Mouse (Mus musculus) CH12.LX (cell line): ENCODE results near the gene Immp2l. TPM values are rescaled to one million over a fixed set of nuclear protein-coding genes. Genes with fewer than 3 reads are reported as not detected.

Source experiments
- DNase-seq: peaks from one replicate; pipeline ENCODE4 v3.0.0-alpha.2; 2013; ENCODE audit errors: extremely low read depth
- H3K27ac ChIP-seq: 2 replicates; pipeline ENCODE4 v1.5.1; 2012; ENCODE audit warnings: low read depth, mild to moderate bottlenecking, control low read depth, moderate library complexity; ENCODE audit not compliant: insufficient read depth
- H3K27me3 ChIP-seq: replicated peaks from 2 replicates; pipeline ENCODE3; 2012; ENCODE audit warnings: inconsistent platforms
- H3K36me3 ChIP-seq, 2 experiments: replicated peaks in 1 of 2; 2 replicates each; pipeline versions ENCODE3 to v1.6.1; 2012; ENCODE audit warnings: inconsistent platforms in 1 of 2, low read length in 1 of 2, mild to moderate bottlenecking in 1 of 2, mixed read lengths in 1 of 2, moderate library complexity in 1 of 2; ENCODE audit not compliant: control insufficient read depth in 1 of 2, insufficient read depth in 1 of 2
- H3K4me1 ChIP-seq, 2 experiments: 2 replicates each; pipeline ENCODE4 v1.6.1; 2012; ENCODE audit warnings: inconsistent platforms in 1 of 2, moderate library complexity in 1 of 2; ENCODE audit not compliant: insufficient read depth in 2 of 2, control insufficient read depth in 1 of 2
- H3K4me2 ChIP-seq: 2 replicates; pipeline ENCODE4 v1.6.1; 2012; ENCODE audit warnings: low read depth, mild to moderate bottlenecking, control low read depth; ENCODE audit not compliant: poor library complexity, insufficient read depth, severe bottlenecking
- H3K4me3 ChIP-seq, 3 experiments: fragments of 150-350 bp in 1 of 3; sonication (generic) in 1 of 3; replicated peaks in 1 of 3; 2 replicates each; pipeline versions ENCODE3 to v1.5.1; 2011 to 2012; ENCODE audit warnings: low read depth in 2 of 3, low read length in 2 of 3, mild to moderate bottlenecking in 2 of 3, moderate library complexity in 2 of 3, control low read depth in 1 of 3, improper control_type of control experiment in 1 of 3, inconsistent platforms in 1 of 3, mixed read lengths in 1 of 3; ENCODE audit not compliant: poor library complexity in 1 of 3
- H3K79me2 ChIP-seq: replicated peaks from 2 replicates; pipeline ENCODE4 v1.6.1; 2012; ENCODE audit warnings: mild to moderate bottlenecking, moderate library complexity; ENCODE audit not compliant: control insufficient read depth, poor library complexity, insufficient read depth, severe bottlenecking; ENCODE audit errors: extremely low read depth
- H3K9ac ChIP-seq: 2 replicates; pipeline ENCODE4 v1.6.1; 2012; ENCODE audit warnings: low read depth, mild to moderate bottlenecking, control low read depth, moderate library complexity; ENCODE audit not compliant: insufficient read depth
- H3K9me3 ChIP-seq: replicated peaks from 2 replicates; pipeline ENCODE3; 2012; ENCODE audit warnings: low read length, inconsistent platforms, mixed read lengths
- BHLHE40 ChIP-seq: IDR thresholded peaks from 2 replicates; pipeline ENCODE4 v1.6.1; 2011; ENCODE audit warnings: mild to moderate bottlenecking, low read depth, low read length, improper control_type of control experiment
- CHD1 ChIP-seq: IDR thresholded peaks from 2 replicates; pipeline ENCODE4 v1.6.1; 2012; ENCODE audit warnings: low read depth, low read length, improper control_type of control experiment, inconsistent platforms
- CHD2 ChIP-seq: IDR thresholded peaks from 2 replicates; pipeline ENCODE4 v1.6.1; 2011; ENCODE audit warnings: low read length, improper control_type of control experiment
- CTCF ChIP-seq, 2 experiments: IDR thresholded peaks in 1 of 2; conservative IDR thresholded peaks in 1 of 2; 2 replicates each; pipeline ENCODE4 v1.5.1; 2011 to 2012; ENCODE audit warnings: low read depth in 2 of 2, low read length in 2 of 2, improper control_type of control experiment in 1 of 2, inconsistent platforms in 1 of 2, mild to moderate bottlenecking in 1 of 2, moderate library complexity in 1 of 2
- E2F4 ChIP-seq: IDR thresholded peaks from 2 replicates; pipeline ENCODE4 v1.6.1; 2011; ENCODE audit warnings: low read depth, low read length, improper control_type of control experiment; ENCODE audit not compliant: insufficient replicate concordance
- ELF1 ChIP-seq: IDR thresholded peaks from 2 replicates; pipeline ENCODE4 v1.6.1; 2014; ENCODE audit warnings: low read depth, mild to moderate bottlenecking, inconsistent platforms, low read length, improper control_type of control experiment
- ETS1 ChIP-seq: conservative IDR thresholded peaks from 2 replicates; pipeline ENCODE4 v1.6.1; 2012; ENCODE audit warnings: low read depth, mild to moderate bottlenecking, inconsistent platforms, low read length, improper control_type of control experiment, moderate library complexity
- GABPA ChIP-seq: IDR thresholded peaks from 2 replicates; pipeline ENCODE4 v1.6.1; 2012; ENCODE audit warnings: low read depth, low read length, improper control_type of control experiment, inconsistent platforms; ENCODE audit not compliant: insufficient replicate concordance
- IRF4 ChIP-seq: IDR thresholded peaks from 2 replicates; pipeline ENCODE4 v1.6.1; 2014; ENCODE audit warnings: low read depth, mild to moderate bottlenecking, inconsistent platforms, low read length, improper control_type of control experiment
- JUN ChIP-seq: IDR thresholded peaks from 2 replicates; pipeline ENCODE4 v1.6.1; 2011; ENCODE audit warnings: low read depth, mild to moderate bottlenecking, low read length, improper control_type of control experiment, moderate library complexity; ENCODE audit not compliant: insufficient read depth
- KAT2A ChIP-seq: IDR thresholded peaks from 2 replicates; pipeline ENCODE4 v1.6.1; 2012; ENCODE audit warnings: low read length, improper control_type of control experiment, inconsistent platforms; ENCODE audit not compliant: insufficient replicate concordance
- MAFK ChIP-seq: IDR thresholded peaks from 2 replicates; pipeline ENCODE4 v1.6.1; 2011; ENCODE audit warnings: low read length, improper control_type of control experiment; ENCODE audit not compliant: insufficient replicate concordance
- MAX ChIP-seq: IDR thresholded peaks from 2 replicates; pipeline ENCODE4 v1.6.1; 2011; ENCODE audit warnings: low read length, improper control_type of control experiment
- MEF2A ChIP-seq: IDR thresholded peaks from 2 replicates; pipeline ENCODE4 v1.6.1; 2014; ENCODE audit warnings: low read depth, mild to moderate bottlenecking, inconsistent platforms, low read length, improper control_type of control experiment, borderline replicate concordance
- MXI1 ChIP-seq: IDR thresholded peaks from 2 replicates; pipeline ENCODE4 v1.6.1; 2011; ENCODE audit warnings: mild to moderate bottlenecking, low read depth, low read length, improper control_type of control experiment
- MYC ChIP-seq: IDR thresholded peaks from 2 replicates; pipeline ENCODE4 v1.6.1; 2011; ENCODE audit warnings: low read depth, mild to moderate bottlenecking, improper control_type of control experiment, low read length
- NELFE ChIP-seq: IDR thresholded peaks from 2 replicates; pipeline ENCODE4 v1.6.1; 2011; ENCODE audit warnings: low read depth, low read length, improper control_type of control experiment
- POLR2A ChIP-seq: IDR thresholded peaks from 2 replicates; pipeline ENCODE4 v1.6.1; 2011; ENCODE audit warnings: low read depth, mild to moderate bottlenecking, improper control_type of control experiment, low read length
- POLR2AphosphoS2 ChIP-seq: IDR thresholded peaks from 2 replicates; pipeline ENCODE4 v1.6.1; 2011; ENCODE audit warnings: low read depth, low read length, improper control_type of control experiment
- RAD21 ChIP-seq: IDR thresholded peaks from 2 replicates; pipeline ENCODE4 v1.6.1; 2011; ENCODE audit warnings: low read depth, mild to moderate bottlenecking, low read length, improper control_type of control experiment, moderate library complexity
- RCOR1 ChIP-seq: conservative IDR thresholded peaks from 2 replicates; pipeline ENCODE4 v1.6.1; 2012; ENCODE audit warnings: low read depth, mild to moderate bottlenecking, inconsistent platforms, low read length, improper control_type of control experiment
- SMC3 ChIP-seq: IDR thresholded peaks from 2 replicates; pipeline ENCODE4 v1.6.1; 2011; ENCODE audit warnings: low read depth, low read length, improper control_type of control experiment
- UBTF ChIP-seq: IDR thresholded peaks from 2 replicates; pipeline ENCODE4 v1.6.1; 2012; ENCODE audit warnings: low read depth, mild to moderate bottlenecking, inconsistent platforms, low read length, improper control_type of control experiment, moderate library complexity
- USF2 ChIP-seq: conservative IDR thresholded peaks from 2 replicates; pipeline ENCODE4 v1.6.1; 2011; ENCODE audit warnings: low read depth, low read length, improper control_type of control experiment
- ZC3H11A ChIP-seq: IDR thresholded peaks from 2 replicates; pipeline ENCODE4 v1.6.1; 2012; ENCODE audit warnings: low read depth, mild to moderate bottlenecking, inconsistent platforms, low read length, improper control_type of control experiment
- ZKSCAN1 ChIP-seq: IDR thresholded peaks from 2 replicates; pipeline ENCODE4 v1.6.1; 2012; ENCODE audit warnings: low read depth, inconsistent platforms, low read length, improper control_type of control experiment, borderline replicate concordance
- ZNF384 ChIP-seq: IDR thresholded peaks from 2 replicates; pipeline ENCODE4 v1.6.1; 2012; ENCODE audit warnings: low read depth, low read length, improper control_type of control experiment, inconsistent platforms
- dilution Hi-C: fragments of 300-500 bp; cut with MboI; formaldehyde crosslinking; loops from 2 replicates; pipeline ENCODE4 v1.14.3; 2020; ENCODE audit warnings: low sequenced_read_pairs; ENCODE audit not compliant: extremely low pct_unique_long_range_greater_than_20kb, extremely low pct_ligation_motif_present
- in situ Hi-C: fragments of 300-500 bp; cut with MboI; formaldehyde crosslinking; loops from 3 replicates; pipeline ENCODE4 v1.14.3; 2019; ENCODE audit warnings: low sequenced_read_pairs, low pct_ligation_motif_present, low pct_unique_long_range_greater_than_20kb, mixed read lengths
- polyA plus RNA-seq: library from polyadenylated mRNA; unstranded; fragments of >175 nt; gene quantifications from 2 replicates; pipeline ENCODE4 v1.2.1, GENCODE M21; 2012; ENCODE audit warnings: low read depth; ENCODE audit not compliant: insufficient read length
- total RNA-seq, 2 experiments: library from RNA; depleted of rRNA; stranded (reverse); fragments of 300-350 nt in 1 of 2; fragments of >200 nt in 1 of 2; gene quantifications; 2 replicates each; pipeline ENCODE4 v1.2.3; 2012 to 2014

Immp2l gene
- total and polyA plus RNA-seq, 3 experiments = 4.8 to 16.5 (median 9.9) TPM

GRCm38 (mm10) chr12:41425101-41425679, 401.3 kb downstream of the Immp2l start:
- in situ Hi-C loops (no loop called here), dilution Hi-C loops (no loop called here)
- TF ChIP-seq NELFE (no peak), BHLHE40 (no peak), MAFK (no peak), ZKSCAN1 (no peak), E2F4 (no peak), RAD21 (no peak), KAT2A (no peak), GABPA (no peak), UBTF (no peak), ZNF384 (no peak), JUN (no peak), MYC (no peak), MEF2A (no peak), USF2 (no peak)
- Histone ChIP-seq H3K9me3 (no peaks in the 10 kb centered on the region), H3K79me2 (no peaks in the 10 kb centered on the region), H3K27ac (no peak overlapping the region), H3K9ac (no peak overlapping the region), H3K27me3 (no peaks in the 10 kb centered on the region), H3K4me2 (no peak overlapping the region), H3K36me3 (no peaks in the 10 kb centered on the region), H3K4me3 (no peak overlapping the region), H3K4me1 (peaks cover 0 to 10% of the 10 kb centered on the region in 2 experiments; a peak in 2 of 4 replicates)
- DNase-seq = no peak

- no peak for TF ChIP-seq KAT2A
- TF ChIP-seq ELF1 = no peak
- TF ChIP-seq GABPA = no peak
- TF ChIP-seq UBTF = no peak
- no peak for TF ChIP-seq SMC3
- TF ChIP-seq IRF4 = no peak
- TF ChIP-seq MAX = no peak
- no peak for TF ChIP-seq RCOR1
- TF ChIP-seq ZC3H11A = no peak
- TF ChIP-seq POLR2A = no peak
- no peak for TF ChIP-seq ETS1
- no peak for TF ChIP-seq CHD1
- no peak for TF ChIP-seq POLR2AphosphoS2
- TF ChIP-seq ZNF384 = no peak
- TF ChIP-seq JUN = no peak
- no peak for TF ChIP-seq MXI1
- no peak for TF ChIP-seq CTCF (conservative IDR thresholded peaks at IDR 0.05 in 1 of 2, IDR thresholded peaks at IDR 0.05 in 1 of 2; ENCODE audit: low read depth in 2 of 2, low read length in 2 of 2)
- TF ChIP-seq ZKSCAN1 = no peak
- TF ChIP-seq CHD2 = no peak
- TF ChIP-seq MAFK = no peak
- no peak overlapping the region for H3K27ac ChIP-seq
- no peak overlapping the region for H3K4me2 ChIP-seq
- no peaks in the 10 kb centered on the region for H3K79me2 ChIP-seq
- peak; percentile 19 for DNase-seq
- no peaks in the 10 kb centered on the region for H3K9me3 ChIP-seq
- no peak overlapping the region for H3K9ac ChIP-seq
- dilution Hi-C loops = no loop called here
- no peak overlapping the region for H3K4me3 ChIP-seq
- H3K36me3 ChIP-seq = no peaks in the 10 kb centered on the region
- in situ Hi-C loops = no loop called here
- H3K4me1 ChIP-seq = peaks cover 0 to 10% of the 10 kb centered on the region in 2 experiments; a peak in 2 of 4 replicates
- no peaks in the 10 kb centered on the region for H3K27me3 ChIP-seq
Measured at GRCm38 (mm10) chr12:41427464-41427863, 403.6 kb downstream of the Immp2l start.
